Mouse (Mus musculus): ENCODE results near the gene Cnnm4. TPM values are rescaled to one million over a fixed set of nuclear protein-coding genes. Genes with fewer than 3 reads are reported as not detected.

Gene Cnnm4
- total and polyA plus RNA-seq, 2 experiments from 2014 or later = 11.0 to 15.6 TPM

DNA sequence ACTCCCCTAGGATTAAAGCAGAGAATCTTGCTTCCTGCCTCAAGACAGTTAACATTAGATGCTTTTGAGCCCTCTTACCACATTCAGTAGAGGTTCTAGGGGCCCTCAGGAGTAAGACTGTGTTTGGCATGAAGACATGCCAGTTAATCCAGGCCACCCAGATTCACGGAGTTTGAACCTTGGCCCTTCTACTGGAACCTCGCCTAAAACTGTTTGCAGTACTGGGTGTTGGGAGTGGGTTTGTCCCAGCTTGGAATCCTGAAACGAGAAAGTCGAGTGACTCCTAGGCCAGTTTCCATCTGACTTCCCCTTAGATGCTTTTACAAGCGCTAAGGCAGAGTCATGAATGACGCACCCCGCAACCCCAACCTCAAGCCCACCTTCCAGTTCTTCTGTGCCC, 5.0 kb downstream of the Cnnm4 start:
- Histone ChIP-seq H3K36me3 (ENCODE audit: insufficient read depth, low read length) (no peaks in the 10 kb centered on the region), H3K4me2 (ENCODE audit: low read depth, low read length, poor library complexity, severe bottlenecking) (peak overlapping the region; percentile 65; the same call in 1 of the 2 replicates), H3K9me3 (ENCODE audit: low read length) (no peaks in the 10 kb centered on the region), H3K27me3 (ENCODE audit: insufficient read depth, low read length) (no peaks in the 10 kb centered on the region), H3K9ac (replicated peaks; ENCODE audit: low read length, poor library complexity, severe bottlenecking) (no peak overlapping the region), H3K27ac (ENCODE audit: low read depth, low read length) (no peak overlapping the region), H3K4me3 (ENCODE audit: low read depth, low read length) (no peak overlapping the region), H3K4me1 (ENCODE audit: insufficient read depth, low read length) (peaks cover 31% of the 10 kb centered on the region)
- ATAC-seq (ENCODE audit: low FRiP score) (no peak), DNase-seq (ENCODE audit: low spot score) (no peak)
- WGBS = 84% methylated on average over 7 of the region's 7 CpGs
- TF ChIP-seq CTCF (IDR thresholded peaks at IDR 0.05) = no peak

GRCm38 (mm10) chr1:36478343-36478795, 6.9 kb downstream of the Cnnm4 start:
- 41% methylated on average over 2 of the region's 2 CpGs for WGBS
- ATAC-seq (ENCODE audit: low FRiP score) (no peak), DNase-seq (ENCODE audit: low spot score) (peak; percentile 52)
- Histone ChIP-seq H3K27me3 (ENCODE audit: insufficient read depth, low read length) (no peaks in the 10 kb centered on the region), H3K4me3 (ENCODE audit: low read depth, low read length) (no peak overlapping the region), H3K36me3 (ENCODE audit: insufficient read depth, low read length) (no peaks in the 10 kb centered on the region), H3K27ac (ENCODE audit: low read depth, low read length) (no peak overlapping the region), H3K4me1 (ENCODE audit: insufficient read depth, low read length) (peaks cover 23% of the 10 kb centered on the region), H3K4me2 (ENCODE audit: low read depth, low read length, poor library complexity, severe bottlenecking) (no peak overlapping the region), H3K9me3 (ENCODE audit: low read length) (no peaks in the 10 kb centered on the region), H3K9ac (replicated peaks; ENCODE audit: low read length, poor library complexity, severe bottlenecking) (no peak overlapping the region)
- no peak for TF ChIP-seq CTCF (IDR thresholded peaks at IDR 0.05)

- no peak overlapping the region for H3K27ac ChIP-seq (ENCODE audit: low read depth, low read length)
- H3K9me3 ChIP-seq (ENCODE audit: low read length) = no peaks in the 10 kb centered on the region
- no peaks in the 10 kb centered on the region for H3K36me3 ChIP-seq (ENCODE audit: insufficient read depth, low read length)
- H3K9ac ChIP-seq (replicated peaks; ENCODE audit: low read length, poor library complexity, severe bottlenecking) = no peak overlapping the region
- no peaks in the 10 kb centered on the region for H3K27me3 ChIP-seq (ENCODE audit: insufficient read depth, low read length)
- H3K4me2 ChIP-seq (ENCODE audit: low read depth, low read length, poor library complexity, severe bottlenecking) = no peak overlapping the region
- DNase-seq (ENCODE audit: low spot score) (no peak), ATAC-seq (ENCODE audit: low FRiP score) (no peak)
- 90% methylated on average over 12 of the region's 12 CpGs for WGBS
- no peak overlapping the region for H3K4me3 ChIP-seq (ENCODE audit: low read depth, low read length)
- TF ChIP-seq CTCF (IDR thresholded peaks at IDR 0.05) = no peak
- peaks cover 4% of the 10 kb centered on the region for H3K4me1 ChIP-seq (ENCODE audit: insufficient read depth, low read length)
Measured at GRCm38 (mm10) chr1:36479903-36480899, 8.8 kb downstream of the Cnnm4 start.

DNA sequence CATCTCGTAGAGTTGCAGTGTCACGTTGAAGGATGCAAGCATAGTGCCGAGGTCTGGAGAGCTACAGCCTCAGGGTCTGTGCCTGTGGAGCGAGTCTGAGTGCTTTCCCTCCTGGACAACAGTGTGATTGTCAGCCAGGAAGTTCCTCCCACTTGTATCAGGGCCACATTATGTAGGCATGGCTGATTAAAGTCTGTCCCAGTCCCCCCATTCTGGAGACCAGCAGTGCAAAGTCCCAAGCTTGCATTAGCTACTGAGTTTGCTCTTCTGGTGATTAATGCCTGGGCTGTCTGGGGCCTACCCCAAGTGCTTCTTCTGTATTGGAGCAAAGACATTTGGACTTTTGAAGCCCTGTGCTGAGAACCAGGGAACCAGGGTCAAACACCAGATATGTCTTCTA, 12.4 kb downstream of the Cnnm4 start:
- Histone ChIP-seq H3K4me1 (ENCODE audit: insufficient read depth, low read length) (no peaks in the 10 kb centered on the region), H3K9me3 (ENCODE audit: low read length) (no peaks in the 10 kb centered on the region), H3K4me2 (ENCODE audit: low read depth, low read length, poor library complexity, severe bottlenecking) (no peak overlapping the region), H3K4me3 (ENCODE audit: low read depth, low read length) (no peak overlapping the region), H3K27ac (ENCODE audit: low read depth, low read length) (no peak overlapping the region), H3K9ac (replicated peaks; ENCODE audit: low read length, poor library complexity, severe bottlenecking) (no peak overlapping the region), H3K36me3 (ENCODE audit: insufficient read depth, low read length) (no peaks in the 10 kb centered on the region), H3K27me3 (ENCODE audit: insufficient read depth, low read length) (no peaks in the 10 kb centered on the region)
- ATAC-seq (ENCODE audit: low FRiP score) (no peak), DNase-seq (ENCODE audit: low spot score) (no peak)
- WGBS = 74% methylated on average over 4 of the region's 4 CpGs
- no peak for TF ChIP-seq CTCF (IDR thresholded peaks at IDR 0.05)

GRCm38 (mm10) chr1:36485080-36485479, 13.7 kb downstream of the Cnnm4 start:
- H3K4me1 ChIP-seq (ENCODE audit: insufficient read depth, low read length) = no peaks in the 10 kb centered on the region
- ATAC-seq (ENCODE audit: low FRiP score) (no peak), DNase-seq (ENCODE audit: low spot score) (no peak)
- H3K9me3 ChIP-seq (ENCODE audit: low read length) = no peaks in the 10 kb centered on the region
- TF ChIP-seq CTCF (IDR thresholded peaks at IDR 0.05) = no peak
- no peak overlapping the region for H3K9ac ChIP-seq (replicated peaks; ENCODE audit: low read length, poor library complexity, severe bottlenecking)
- no peak overlapping the region for H3K27ac ChIP-seq (ENCODE audit: low read depth, low read length)
- H3K27me3 ChIP-seq (ENCODE audit: insufficient read depth, low read length) = no peaks in the 10 kb centered on the region
- no peaks in the 10 kb centered on the region for H3K36me3 ChIP-seq (ENCODE audit: insufficient read depth, low read length)
- no peak overlapping the region for H3K4me3 ChIP-seq (ENCODE audit: low read depth, low read length)
- no peak overlapping the region for H3K4me2 ChIP-seq (ENCODE audit: low read depth, low read length, poor library complexity, severe bottlenecking)
- WGBS = 82% methylated on average over 7 of the region's 7 CpGs

- Histone ChIP-seq H3K27me3 (ENCODE audit: insufficient read depth, low read length) (no peaks in the 10 kb centered on the region), H3K4me3 (ENCODE audit: low read depth, low read length) (no peak overlapping the region), H3K4me1 (ENCODE audit: insufficient read depth, low read length) (no peaks in the 10 kb centered on the region), H3K9ac (replicated peaks; ENCODE audit: low read length, poor library complexity, severe bottlenecking) (no peak overlapping the region), H3K4me2 (ENCODE audit: low read depth, low read length, poor library complexity, severe bottlenecking) (no peak overlapping the region), H3K27ac (ENCODE audit: low read depth, low read length) (no peak overlapping the region), H3K36me3 (ENCODE audit: insufficient read depth, low read length) (no peaks in the 10 kb centered on the region), H3K9me3 (ENCODE audit: low read length) (no peaks in the 10 kb centered on the region)
- TF ChIP-seq CTCF (IDR thresholded peaks at IDR 0.05) = no peak
- ATAC-seq (ENCODE audit: low FRiP score) = no peak
- no peak for DNase-seq (ENCODE audit: low spot score)
- 56% methylated on average over 9 of the region's 9 CpGs for WGBS
Measured at GRCm38 (mm10) chr1:36487111-36487510, 15.7 kb downstream of the Cnnm4 start.

All from midbrain, postnatal 0 days (tissue).